Mouse (Mus musculus): ENCODE data around the gene Rbfox2.
A peak's percentile ranks its signal among the peaks of the same experiment; 100 is the strongest.

Gene Rbfox2

GRCm38 (mm10) chr15:77273947-77274346 lies 32.9 kb downstream of the Rbfox2 start:
- peak in 1 of 2 experiments; percentile 9 for DNase-seq (ENCODE audit: low spot score in 2 of 2)

- no peak for DNase-seq (ENCODE audit: low spot score in 2 of 2)
These were observed 35.5 kb downstream of the Rbfox2 start for GRCm38 (mm10) chr15:77271285-77271684.

- peak in 1 of 2 experiments; percentile 38 for DNase-seq (ENCODE audit: low spot score in 2 of 2)
These were observed 37.3 kb downstream of the Rbfox2 start for GRCm38 (mm10) chr15:77269496-77269895.

GRCm38 (mm10) chr15:77268415-77268814 lies 38.4 kb downstream of the Rbfox2 start:
- DNase-seq (ENCODE audit: low spot score in 2 of 2), result no peak

- no peak for DNase-seq (ENCODE audit: low spot score in 2 of 2)
These were observed 41.5 kb downstream of the Rbfox2 start for GRCm38 (mm10) chr15:77265318-77265717.

GRCm38 (mm10) chr15:77264314-77264713 lies 42.5 kb downstream of the Rbfox2 start:
- no peak for DNase-seq (ENCODE audit: low spot score in 2 of 2)

- DNase-seq (ENCODE audit: low spot score in 2 of 2), result no peak
These were observed 44.0 kb downstream of the Rbfox2 start for GRCm38 (mm10) chr15:77262782-77263181.

GRCm38 (mm10) chr15:77257437-77258229 lies 49.2 kb downstream of the Rbfox2 start:
- DNase-seq (ENCODE audit: low spot score in 2 of 2), result peak; percentile 25 to 56

- no peak for DNase-seq (ENCODE audit: low spot score in 2 of 2)
These were observed 50.0 kb downstream of the Rbfox2 start for GRCm38 (mm10) chr15:77256782-77257181.

- no peak for DNase-seq (ENCODE audit: low spot score in 2 of 2)
These were observed 52.2 kb downstream of the Rbfox2 start for GRCm38 (mm10) chr15:77254636-77255035.

- DNase-seq (ENCODE audit: low spot score in 2 of 2), result peak in 1 of 2 experiments; percentile 24
These were observed 52.7 kb downstream of the Rbfox2 start for GRCm38 (mm10) chr15:77254128-77254527.

GRCm38 (mm10) chr15:77251706-77252105 lies 55.1 kb downstream of the Rbfox2 start:
- DNase-seq (ENCODE audit: low spot score in 2 of 2), result no peak

GRCm38 (mm10) chr15:77250806-77251205 lies 56.0 kb downstream of the Rbfox2 start:
- DNase-seq (ENCODE audit: low spot score in 2 of 2), result no peak

- DNase-seq (ENCODE audit: low spot score in 2 of 2), result no peak
These were observed 57.4 kb downstream of the Rbfox2 start for GRCm38 (mm10) chr15:77249421-77249820.

GRCm38 (mm10) chr15:77245418-77246365 lies 61.1 kb downstream of the Rbfox2 start:
- DNase-seq (ENCODE audit: low spot score in 2 of 2), result peak in 1 of 2 experiments; percentile 24

- no peak for DNase-seq (ENCODE audit: low spot score in 2 of 2)
These were observed 62.2 kb downstream of the Rbfox2 start for GRCm38 (mm10) chr15:77244634-77245033.

GRCm38 (mm10) chr15:77243876-77244560 lies 62.8 kb downstream of the Rbfox2 start:
- no peak for DNase-seq (ENCODE audit: low spot score in 2 of 2)

GRCm38 (mm10) chr15:77240607-77241006 lies 66.2 kb downstream of the Rbfox2 start:
- no peak for DNase-seq (ENCODE audit: low spot score in 2 of 2)

- DNase-seq (ENCODE audit: low spot score in 2 of 2), result no peak
These were observed 67.2 kb downstream of the Rbfox2 start for GRCm38 (mm10) chr15:77239564-77239963.

GRCm38 (mm10) chr15:77237661-77238060 lies 69.1 kb downstream of the Rbfox2 start:
- no peak for DNase-seq (ENCODE audit: low spot score in 2 of 2)

- no peak for DNase-seq (ENCODE audit: low spot score in 2 of 2)
These were observed 70.7 kb downstream of the Rbfox2 start for GRCm38 (mm10) chr15:77236055-77236567.

GRCm38 (mm10) chr15:77235551-77235950 lies 71.3 kb downstream of the Rbfox2 start:
- no peak for DNase-seq (ENCODE audit: low spot score in 2 of 2)
